Mouse (Mus musculus) cortical plate, adult 2 months (tissue): ENCODE results near the gene Mrps15.

Source experiments
- CTCF ChIP-seq: fragments of 200-500 bp; IDR thresholded peaks from 2 replicates; pipeline ENCODE4 v1.5.1; 2011; ENCODE audit warnings: mild to moderate bottlenecking, control low read depth, low read length; ENCODE audit not compliant: insufficient read depth; ENCODE audit errors: extremely low read depth
- POLR2A ChIP-seq: fragments of 200-500 bp; IDR thresholded peaks from 2 replicates; pipeline ENCODE4 v1.6.1; 2011; ENCODE audit warnings: mild to moderate bottlenecking, low read length, control low read depth; ENCODE audit not compliant: insufficient read depth; ENCODE audit errors: extremely low read depth

- TF ChIP-seq CTCF = no peak
- TF ChIP-seq POLR2A = no peak
These were observed 34.9 kb downstream of the Mrps15 start for GRCm38 (mm10) chr4:126081601-126082000.
